Mouse (Mus musculus) gonadal fat pad, adult 2 months (tissue): ENCODE results near the gene Il10. TPM values are rescaled to one million over a fixed set of nuclear protein-coding genes. Genes with fewer than 3 reads are reported as not detected.

ENCODE experiments used
- polyA plus RNA-seq: library from polyadenylated mRNA; depleted of rRNA; stranded (reverse); fragments of >200 nt; gene quantifications from 2 replicates; pipeline ENCODE4 v1.2.3, GENCODE M21; 2012; rRNA removed

Gene Il10
- polyA plus RNA-seq, 1 experiment: not detected

Other genes with a start within 250 kb of the Il10 start
- gene Fcamr, start 218.9 kb upstream of the Il10 start, polyA plus RNA-seq: 0.81 and 1.1 TPM in 2 replicates
- gene Pigr, start 193.2 kb upstream of the Il10 start, polyA plus RNA-seq: 0.28 and 0.70 TPM in 2 replicates
- 8.5 and 9.5 TPM in 2 replicates for gene Fcmr, start 154.2 kb upstream of the Il10 start, polyA plus RNA-seq
- 0.36 and 0.42 TPM in 2 replicates for gene Il24, start 132.4 kb upstream of the Il10 start, polyA plus RNA-seq
- gene Il20, start 108.4 kb upstream of the Il10 start, polyA plus RNA-seq: not detected in 2 replicates
- gene Il19, start 79.7 kb upstream of the Il10 start, polyA plus RNA-seq: not detected in 2 replicates
- gene Mapkapk2, start 78.0 kb downstream of the Il10 start, polyA plus RNA-seq: 90.6 and 92.9 TPM in 2 replicates
- gene Dyrk3, start 118.5 kb downstream of the Il10 start, polyA plus RNA-seq: 2.7 and 3.0 TPM in 2 replicates
- 35.4 and 44.0 TPM in 2 replicates for gene Eif2d, start 133.3 kb downstream of the Il10 start, polyA plus RNA-seq
- 4.0 and 4.8 TPM in 2 replicates for gene Rassf5, start 225.4 kb downstream of the Il10 start, polyA plus RNA-seq